Mouse (Mus musculus) liver, embryonic 13.5 days (tissue): Measurements from ENCODE around the gene Cd59b. TPM values are rescaled to one million over a fixed set of nuclear protein-coding genes. Genes with fewer than 3 reads are reported as not detected.

Experiments used
- ATAC-seq: fragments of 200-750 bp; cut with Nextera tagmentation; 2 replicates; pipeline ENCODE4 v1.8.0; 2017; ENCODE audit warnings: low read depth, mild to moderate bottlenecking, moderate number of reproducible peaks, moderate library complexity
- DNase-seq: peaks from one replicate; pipeline ENCODE4 v3.0.0; 2022
- H3K27ac ChIP-seq: fragments of 300-500 bp; sonication (generic); 2 replicates; pipeline ENCODE4 v1.5.1; 2015; ENCODE audit warnings: moderate library complexity, mild to moderate bottlenecking, inconsistent platforms
- H3K27me3 ChIP-seq: fragments of 300-500 bp; sonication (generic); 2 replicates; pipeline ENCODE4 v1.6.1; 2015; ENCODE audit warnings: mild to moderate bottlenecking, inconsistent platforms
- H3K36me3 ChIP-seq: fragments of 300-500 bp; sonication (generic); 2 replicates; pipeline ENCODE4 v1.6.1; 2015; ENCODE audit warnings: mild to moderate bottlenecking, inconsistent platforms
- H3K4me1 ChIP-seq: fragments of 300-500 bp; sonication (generic); replicated peaks from 2 replicates; pipeline ENCODE4 v1.6.1; 2015; ENCODE audit warnings: inconsistent platforms
- H3K4me2 ChIP-seq: fragments of 300-500 bp; sonication (generic); 2 replicates; pipeline ENCODE4 v1.6.1; 2015; ENCODE audit warnings: inconsistent platforms, mild to moderate bottlenecking, moderate library complexity
- H3K4me3 ChIP-seq: fragments of 300-500 bp; sonication (generic); replicated peaks from 2 replicates; pipeline ENCODE4 v1.5.1; 2015; ENCODE audit warnings: mild to moderate bottlenecking, inconsistent platforms
- H3K9ac ChIP-seq: fragments of 300-500 bp; sonication (generic); 2 replicates; pipeline ENCODE4 v1.6.1; 2015; ENCODE audit warnings: mild to moderate bottlenecking, inconsistent platforms
- H3K9me3 ChIP-seq: fragments of 300-500 bp; sonication (generic); replicated peaks from 2 replicates; pipeline ENCODE4 v1.6.1; 2016; ENCODE audit warnings: inconsistent platforms
- WGBS: fragments of 180-500 bp; shearing (Covaris S2); methylation state at CpG from one replicate; pipeline ENCODE4 v1.1.7; 2015; ENCODE audit not compliant: insufficient replicate concordance; 5-methylcytosine and 5-hydroxymethylcytosine counted together
- polyA plus RNA-seq: library from polyadenylated mRNA; unstranded; fragments of >200 nt; fragmentation: Nextera tagmentation; extraction: Ambion mirVana; gene quantifications from 2 replicates; pipeline ENCODE4 v1.2.1, GENCODE M21; 2015

The Cd59b gene
- polyA plus RNA-seq: 13.1 and 13.3 TPM in 2 replicates

GRCm38 (mm10) chr2:104069704-104070185 is at the start of gene Cd59b:
Gene Cd59b (plus strand): TSS chr2:104069849.
- peak within 1 kb of the TSS; percentile 63 for H3K4me3 ChIP-seq
- 0 out of 2 replicates have a peak, but pooled peaks cover 6% of the 10 kb centered on the region for H3K9me3 ChIP-seq
- H3K27me3 ChIP-seq: no peaks in the 10 kb centered on the region
- peaks cover 52% of the 10 kb centered on the region for H3K4me1 ChIP-seq
- peak within 1 kb of the TSS; percentile 68 for H3K9ac ChIP-seq
- H3K4me2 ChIP-seq: peak within 1 kb of the TSS; percentile 76
- H3K36me3 ChIP-seq: peaks cover 9% of the 10 kb centered on the region; the same call in 1 of the 2 replicates
- WGBS: 15% methylated on average over 13 of the region's 13 CpGs
- H3K27ac ChIP-seq: peak within 1 kb of the TSS; percentile 85
- ATAC-seq (peak; percentile 95), DNase-seq (peak; percentile 42)

GRCm38 (mm10) chr2:104023096-104023495 is 46.6 kb upstream of the Cd59b start:
- no peak overlapping the region for H3K4me2 ChIP-seq
- no peaks in the 10 kb centered on the region for H3K36me3 ChIP-seq
- no peak overlapping the region for H3K27ac ChIP-seq
- 60% methylated on average over 7 of the region's 7 CpGs for WGBS
- no peak overlapping the region for H3K4me3 ChIP-seq
- H3K4me1 ChIP-seq: peaks cover 7% of the 10 kb centered on the region
- DNase-seq: no peak
- no peak overlapping the region for H3K9ac ChIP-seq
- ATAC-seq: no peak
- peaks cover 2% of the 10 kb centered on the region; the same call in 1 of the 2 replicates for H3K27me3 ChIP-seq
- peaks cover 6% of the 10 kb centered on the region; the same call in 1 of the 2 replicates for H3K9me3 ChIP-seq

- Histone ChIP-seq H3K36me3 (no peaks in the 10 kb centered on the region), H3K27ac (no peak overlapping the region), H3K9me3 (peaks cover 6% of the 10 kb centered on the region; the same call in 1 of the 2 replicates), H3K4me2 (no peak overlapping the region), H3K4me1 (peaks cover 19% of the 10 kb centered on the region), H3K27me3 (no peaks in the 10 kb centered on the region), H3K4me3 (no peak overlapping the region), H3K9ac (no peak overlapping the region)
- WGBS: 84% methylated on average over 4 of the region's 4 CpGs
- DNase-seq (no peak), ATAC-seq (no peak)
Observed at GRCm38 (mm10) chr2:104024656-104025055, 45.0 kb upstream of the Cd59b start.

- peak; percentile 87 for DNase-seq
- Histone ChIP-seq H3K4me3 (peak within 1 kb of the TSS; percentile 86), H3K36me3 (peaks cover 18% of the 10 kb centered on the region), H3K4me1 (peaks cover 34% of the 10 kb centered on the region), H3K9ac (peak within 1 kb of the TSS; percentile 99), H3K4me2 (peak within 1 kb of the TSS; percentile 69), H3K27me3 (no peaks in the 10 kb centered on the region), H3K27ac (peak within 1 kb of the TSS; percentile 91), H3K9me3 (peaks cover 6% of the 10 kb centered on the region; the same call in 1 of the 2 replicates)
- peak; percentile 92 for ATAC-seq
- under 1% methylated on average over 42 of the region's 44 CpGs for WGBS
Observed at GRCm38 (mm10) chr2:104027458-104028138, 42.1 kb upstream of the Cd59b start, which contains the start of gene Fbxo3. Gene Fbxo3 (plus strand): TSS chr2:104027721.

DNA sequence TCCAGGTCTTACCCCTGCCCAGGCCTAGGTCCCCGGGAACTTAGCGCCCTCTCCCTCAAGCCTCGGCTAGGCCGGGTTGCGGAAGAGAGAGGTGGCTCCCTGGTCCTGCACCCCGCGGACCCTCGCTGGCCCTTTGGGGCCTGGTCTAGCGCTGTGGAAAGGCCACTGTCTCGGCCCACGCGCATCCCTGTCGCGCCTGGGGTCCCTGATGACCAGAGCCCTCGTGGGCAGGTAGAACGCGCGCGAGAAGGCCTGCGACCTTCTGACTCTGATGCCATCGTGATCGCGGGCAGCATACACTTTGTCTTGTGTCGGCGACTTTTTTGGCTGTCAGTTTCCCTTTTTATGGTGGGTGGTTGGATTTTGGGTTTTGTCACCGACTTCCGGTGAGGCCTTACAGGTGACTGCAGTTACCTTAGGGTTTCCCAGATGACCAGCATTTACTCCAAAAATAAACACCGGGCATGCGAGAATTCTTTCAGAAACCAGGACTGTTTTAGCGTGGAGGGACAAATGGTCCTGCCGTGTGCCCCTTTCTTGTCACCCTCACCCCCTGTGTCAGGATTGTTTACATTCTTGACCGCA is 41.4 kb upstream of the Cd59b start, which contains the start of gene 4931422A03Rik:
TSS of gene 4931422A03Rik (minus strand) at position 223 of the 585 bp plus-strand sequence.
- peak within 1 kb of the TSS; percentile 91 for H3K27ac ChIP-seq
- peak within 1 kb of the TSS; percentile 69 for H3K4me2 ChIP-seq
- peaks cover 22% of the 10 kb centered on the region for H3K36me3 ChIP-seq
- peaks cover 5% of the 10 kb centered on the region; the same call in 1 of the 2 replicates for H3K9me3 ChIP-seq
- peaks cover 34% of the 10 kb centered on the region for H3K4me1 ChIP-seq
- H3K27me3 ChIP-seq: no peaks in the 10 kb centered on the region
- H3K4me3 ChIP-seq: peak within 1 kb of the TSS; percentile 86
- H3K9ac ChIP-seq: peak within 1 kb of the TSS; percentile 99
- DNase-seq (peak; percentile 32), ATAC-seq (peak; percentile 42)
- under 1% methylated on average over 32 of the region's 32 CpGs for WGBS

DNA sequence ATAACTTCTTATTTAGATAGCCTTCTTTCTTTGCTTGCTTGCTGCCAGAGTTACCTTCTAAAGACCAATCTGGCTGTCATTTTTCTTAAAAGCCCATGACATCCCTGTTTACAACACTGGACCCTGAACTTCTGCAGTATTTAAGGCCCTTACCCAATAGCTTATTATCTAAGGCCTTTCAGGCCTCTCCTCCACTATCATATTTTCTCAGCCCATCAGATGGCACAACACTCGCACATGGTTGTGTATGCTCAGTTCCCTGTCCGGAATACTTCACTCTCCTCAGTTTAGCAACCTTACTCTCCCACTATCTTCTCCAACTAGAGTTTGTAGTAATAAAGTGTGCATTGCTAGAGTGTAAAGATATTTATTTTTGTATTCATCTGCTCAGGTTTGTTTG is 40.6 kb upstream of the Cd59b start:
- WGBS: 13% methylated on average over 2 of the region's 2 CpGs

DNA sequence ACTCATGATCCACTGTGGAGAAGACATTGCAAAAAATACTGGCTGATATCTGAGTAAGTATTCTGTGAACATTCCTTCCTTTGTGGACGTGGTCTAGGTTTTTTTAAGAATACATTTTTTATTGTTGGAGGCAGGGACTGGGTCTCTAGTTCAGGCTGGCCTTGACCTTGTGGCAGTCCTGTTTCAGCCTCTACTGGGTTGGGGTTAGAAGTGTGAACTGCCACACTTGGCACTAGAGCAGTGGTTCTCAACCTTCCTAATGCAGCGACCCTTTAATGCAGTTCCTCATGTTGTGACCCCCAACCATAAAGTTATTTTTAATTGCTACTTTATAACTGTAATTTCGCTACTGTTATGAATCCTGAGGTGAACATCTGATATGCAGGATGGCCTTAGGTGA is 39.3 kb upstream of the Cd59b start:
- peak overlapping the region; percentile 99; the same call in 1 of the 2 replicates for H3K9ac ChIP-seq
- H3K4me3 ChIP-seq: peak overlapping the region; percentile 86; the same call in 1 of the 2 replicates

More for the DNA sequence above, 40.6 kb upstream of the Cd59b start:
- H3K4me3 ChIP-seq: peak overlapping the region; percentile 86
- H3K4me1 ChIP-seq: peaks cover 34% of the 10 kb centered on the region
- H3K36me3 ChIP-seq: peaks cover 30% of the 10 kb centered on the region
- no peaks in the 10 kb centered on the region for H3K27me3 ChIP-seq
- H3K4me2 ChIP-seq: peak overlapping the region; percentile 69
- ATAC-seq (peak; percentile 76), DNase-seq (peak; percentile 45)
- H3K27ac ChIP-seq: peak overlapping the region; percentile 91
- peak overlapping the region; percentile 99 for H3K9ac ChIP-seq
- no peaks in the 10 kb centered on the region for H3K9me3 ChIP-seq

DNA sequence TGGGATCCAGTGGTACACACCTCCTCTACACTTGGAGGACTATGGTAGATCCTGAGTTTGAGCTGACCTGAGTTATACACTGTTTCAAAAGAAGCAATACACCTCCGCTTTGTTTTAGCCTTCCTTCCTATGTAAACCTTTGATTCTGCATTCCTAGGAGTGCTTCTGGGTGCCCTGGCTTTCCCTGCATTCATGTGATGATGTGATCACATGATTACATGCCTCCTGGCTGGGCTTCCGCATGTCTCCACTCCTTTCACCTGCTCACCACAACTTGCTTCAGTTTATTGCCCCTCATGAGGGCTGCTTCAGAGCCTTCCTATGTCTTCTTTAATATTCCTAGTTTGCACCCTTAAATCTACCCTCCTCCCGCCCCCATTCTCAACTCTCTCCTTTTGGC is 37.6 kb upstream of the Cd59b start:
- ATAC-seq: no peak
- H3K4me3 ChIP-seq: no peak overlapping the region
- H3K27ac ChIP-seq: peak overlapping the region; percentile 34; the same call in 1 of the 2 replicates
- peaks cover 56% of the 10 kb centered on the region for H3K36me3 ChIP-seq
- H3K27me3 ChIP-seq: no peaks in the 10 kb centered on the region
- peaks cover 41% of the 10 kb centered on the region for H3K4me1 ChIP-seq
- DNase-seq: no peak
- H3K9ac ChIP-seq: no peak overlapping the region; the same call in 1 of the 2 replicates
- WGBS: 90% methylated on average over 3 of the region's 3 CpGs
- H3K9me3 ChIP-seq: no peaks in the 10 kb centered on the region
- no peak overlapping the region for H3K4me2 ChIP-seq

More for the DNA sequence above, 39.3 kb upstream of the Cd59b start:
- H3K4me2 ChIP-seq: peak overlapping the region; percentile 69
- H3K27ac ChIP-seq: peak overlapping the region; percentile 91
- 77% methylated on average over 3 of the region's 3 CpGs for WGBS
- ATAC-seq (no peak), DNase-seq (no peak)
- H3K27me3 ChIP-seq: no peaks in the 10 kb centered on the region
- no peaks in the 10 kb centered on the region for H3K9me3 ChIP-seq
- peaks cover 41% of the 10 kb centered on the region for H3K36me3 ChIP-seq
- H3K4me1 ChIP-seq: peaks cover 37% of the 10 kb centered on the region

DNA sequence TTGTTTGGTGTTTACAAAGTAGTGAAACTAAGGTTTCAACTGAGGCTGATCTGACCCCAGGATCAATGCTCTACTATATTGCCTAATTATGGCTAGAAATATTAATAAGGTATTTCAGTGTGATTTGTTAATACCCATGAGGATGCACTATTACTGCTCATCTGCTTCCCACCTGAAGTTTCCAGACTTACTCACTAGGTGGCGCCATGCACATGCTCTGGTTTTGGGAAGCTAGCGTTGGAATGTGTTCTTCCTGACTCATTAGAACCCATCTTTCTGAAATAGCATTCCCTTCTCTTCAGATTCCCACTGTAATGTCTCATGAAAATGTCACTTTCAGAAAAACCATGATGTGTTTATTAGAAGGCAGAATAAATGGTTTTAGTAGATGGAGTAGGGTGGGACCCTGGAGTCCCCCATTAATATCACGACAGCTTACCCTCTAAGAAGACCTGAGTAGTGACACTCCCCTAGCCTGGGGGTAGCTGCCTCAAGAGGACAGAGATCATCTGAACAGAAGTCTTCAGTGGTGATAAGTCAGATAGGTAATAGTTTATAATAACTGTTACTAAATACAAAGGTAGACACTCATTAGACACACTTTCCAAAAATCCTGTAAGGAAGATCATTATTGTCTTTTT is 34.7 kb upstream of the Cd59b start:
- Histone ChIP-seq H3K27me3 (no peaks in the 10 kb centered on the region), H3K36me3 (peaks cover 80% of the 10 kb centered on the region), H3K4me3 (no peak overlapping the region), H3K4me1 (peaks cover 22% of the 10 kb centered on the region), H3K27ac (no peak overlapping the region), H3K9ac (no peak overlapping the region), H3K9me3 (no peaks in the 10 kb centered on the region), H3K4me2 (no peak overlapping the region)
- peak; percentile 40 for DNase-seq
- WGBS: 39% methylated on average over 3 of the region's 3 CpGs
- ATAC-seq: peak; percentile 63

DNA sequence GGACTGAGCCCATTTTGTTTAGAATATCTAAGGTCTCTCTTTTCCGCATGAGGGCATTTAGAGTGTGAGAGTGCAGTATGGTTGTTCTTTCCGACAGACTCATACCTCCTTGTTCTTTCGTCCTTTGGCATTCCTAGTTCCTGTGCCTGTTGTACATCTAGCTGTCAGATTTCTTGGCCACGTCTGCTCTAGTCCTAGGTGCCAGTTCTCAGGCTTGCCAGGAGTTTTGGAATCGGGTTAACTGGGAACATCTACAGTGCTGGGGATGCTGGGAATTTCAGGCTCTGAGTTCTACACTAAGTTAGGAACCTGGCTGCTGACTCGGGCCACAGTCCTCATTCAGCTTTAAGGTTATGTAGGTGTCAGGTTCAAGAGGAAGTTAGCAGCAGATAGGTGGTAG is 34.1 kb upstream of the Cd59b start:
- ATAC-seq (no peak), DNase-seq (no peak)
- Histone ChIP-seq H3K4me3 (no peak overlapping the region), H3K4me1 (peaks cover 20% of the 10 kb centered on the region), H3K36me3 (peaks cover 82% of the 10 kb centered on the region), H3K27ac (peak overlapping the region; percentile 58), H3K9me3 (no peaks in the 10 kb centered on the region), H3K4me2 (no peak overlapping the region), H3K27me3 (no peaks in the 10 kb centered on the region), H3K9ac (no peak overlapping the region)
- 81% methylated on average over 6 of the region's 6 CpGs for WGBS

DNA sequence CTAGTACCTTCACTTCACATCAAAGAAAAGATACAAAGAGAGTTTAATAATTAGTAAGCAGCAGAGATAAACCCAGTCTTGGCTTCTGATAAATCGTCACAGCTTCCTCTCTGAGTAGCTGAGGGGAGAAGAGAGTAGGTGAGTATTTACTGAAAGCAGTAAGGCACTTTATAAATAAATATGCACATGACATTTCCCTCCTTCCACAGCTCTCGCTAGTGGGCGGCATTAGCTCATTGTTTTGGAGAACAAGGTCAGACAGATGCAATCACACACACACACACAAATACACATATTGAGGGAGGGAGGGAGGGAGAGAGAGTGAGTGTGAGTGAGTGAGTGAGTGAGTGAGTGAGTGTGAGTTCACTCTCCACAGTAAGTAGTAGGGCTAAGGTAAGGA is 33.3 kb upstream of the Cd59b start:
- Histone ChIP-seq H3K4me3 (no peak overlapping the region), H3K9ac (no peak overlapping the region), H3K36me3 (peaks cover 82% of the 10 kb centered on the region), H3K27me3 (no peaks in the 10 kb centered on the region), H3K4me2 (no peak overlapping the region), H3K9me3 (no peaks in the 10 kb centered on the region), H3K27ac (peak overlapping the region; percentile 58), H3K4me1 (peaks cover 22% of the 10 kb centered on the region)
- ATAC-seq (no peak), DNase-seq (no peak)
- 76% methylated on average over 3 of the region's 3 CpGs for WGBS
